Comparison of ENCODE assay signal across 8 mouse cellular contexts in genomic region chr4:99828739-99829093, GRCm38 (mm10). TPM values are rescaled to one million over a fixed set of nuclear protein-coding genes. Genes with fewer than 3 reads are reported as not detected.
A peak's percentile ranks its signal among the peaks of the same experiment; 100 is the strongest.
DNase-seq lines count a peak whose midpoint lies in the region; ATAC-seq and TF ChIP-seq lines count a peak whose summit lies in the region.

No protein-coding gene starts in this region.

- H3K27me3 ChIP-seq in embryonic facial prominence, embryonic 13.5 days: no peaks in the 10 kb centered on the region
- H3K27me3 ChIP-seq in intestine, embryonic 15.5 days (replicated peaks): no peaks in the 10 kb centered on the region
- H3K27me3 ChIP-seq in neural tube, embryonic 12.5 days (replicated peaks): no peaks in the 10 kb centered on the region

- no peak for ATAC-seq in embryonic facial prominence, embryonic 13.5 days (ENCODE audit: insufficient number of reproducible peaks, insufficient read depth, low FRiP score, low TSS enrichment, low read depth)
- ATAC-seq in intestine, embryonic 15.5 days: peak; percentile 55; the same call in 1 of the 2 replicates
- peak; percentile 24; the same call in 1 of the 2 replicates for ATAC-seq in neural tube, embryonic 12.5 days (ENCODE audit: low FRiP score, low read depth)

- peak overlapping the region; percentile 71 for H3K4me2 ChIP-seq in embryonic facial prominence, embryonic 13.5 days
- peak overlapping the region; percentile 61 for H3K4me2 ChIP-seq in intestine, embryonic 15.5 days (replicated peaks)
- H3K4me2 ChIP-seq in neural tube, embryonic 12.5 days (replicated peaks): peak overlapping the region; percentile 66

- H3K4me3 ChIP-seq in layer of hippocampus, adult 2 months: peak overlapping the region; percentile 69
- peak overlapping the region; percentile 81 for H3K4me3 ChIP-seq in embryonic facial prominence, embryonic 13.5 days
- H3K4me3 ChIP-seq in intestine, embryonic 15.5 days (replicated peaks): peak overlapping the region; percentile 61
- peak overlapping the region; percentile 59 for H3K4me3 ChIP-seq in neural tube, embryonic 12.5 days

- H3K9ac ChIP-seq in embryonic facial prominence, embryonic 13.5 days: peak overlapping the region; percentile 86
- H3K9ac ChIP-seq in intestine, embryonic 15.5 days: peak overlapping the region; percentile 70
- peak overlapping the region; percentile 81 for H3K9ac ChIP-seq in neural tube, embryonic 12.5 days

- H3K27ac ChIP-seq in layer of hippocampus, adult 2 months: peak overlapping the region; percentile 99
- peak overlapping the region; percentile 86; the same call in 1 of the 2 replicates for H3K27ac ChIP-seq in embryonic facial prominence, embryonic 13.5 days
- H3K27ac ChIP-seq in intestine, embryonic 15.5 days: no peak overlapping the region
- peak overlapping the region; percentile 94; the same call in 1 of the 2 replicates for H3K27ac ChIP-seq in neural tube, embryonic 12.5 days

- DNase-seq in layer of hippocampus, adult 2 months (ENCODE audit: low spot score in 2 of 2): no peak
- no peak for DNase-seq in layer of hippocampus, postnatal 14 days (ENCODE audit: low spot score in 2 of 2)
- no peak for DNase-seq in MN1 (ENCODE audit: low spot score)
- DNase-seq in thymus, postnatal 4 days: no peak
- DNase-seq in urinary bladder, postnatal 10 days (ENCODE audit: low spot score): no peak

- peaks cover 6% of the 10 kb centered on the region; the same call in 1 of the 2 replicates for H3K36me3 ChIP-seq in embryonic facial prominence, embryonic 13.5 days
- no peaks in the 10 kb centered on the region for H3K36me3 ChIP-seq in intestine, embryonic 15.5 days
- H3K36me3 ChIP-seq in neural tube, embryonic 12.5 days: no peaks in the 10 kb centered on the region

- peaks cover 8% of the 10 kb centered on the region for H3K4me1 ChIP-seq in embryonic facial prominence, embryonic 13.5 days
- H3K4me1 ChIP-seq in intestine, embryonic 15.5 days (replicated peaks): no peaks in the 10 kb centered on the region
- H3K4me1 ChIP-seq in neural tube, embryonic 12.5 days: no peaks in the 10 kb centered on the region; the same call in 1 of the 2 replicates

- no peak for TF ChIP-seq CTCF in layer of hippocampus, adult 2 months (conservative IDR thresholded peaks at IDR 0.05)

- no peaks in the 10 kb centered on the region for H3K9me3 ChIP-seq in embryonic facial prominence, embryonic 13.5 days
- H3K9me3 ChIP-seq in intestine, embryonic 15.5 days: no peaks in the 10 kb centered on the region
- H3K9me3 ChIP-seq in neural tube, embryonic 12.5 days: no peaks in the 10 kb centered on the region

- under 1% methylated on average over 7 of the region's 7 CpGs for WGBS in embryonic facial prominence, embryonic 13.5 days
- WGBS in intestine, embryonic 15.5 days: 0% methylated on average over 7 of the region's 7 CpGs
- WGBS in neural tube, embryonic 12.5 days: under 1% methylated on average over 7 of the region's 7 CpGs

RNA-seq across cellular contexts. Expression of gene Efcab7, which starts 0.3 kb away (rescaled TPM):
- total RNA-seq in layer of hippocampus, adult 2 months (2021): 10 to 100 TPM; 11.6 to 12.1 TPM
- total RNA-seq in layer of hippocampus, postnatal 14 days (2021): 10 to 100 TPM in 1 of 2 experiments, 1 to 10 TPM in 1; 4.7 to 12.5 TPM
- 27.1 and 32.4 TPM in 2 replicates for polyA plus RNA-seq in embryonic facial prominence, embryonic 13.5 days (2015; fragmentation: Nextera tagmentation; extraction: Ambion mirVana)
- 13.1 and 20.1 TPM in 2 replicates for polyA plus RNA-seq in intestine, embryonic 15.5 days (2015; fragmentation: Nextera tagmentation; extraction: Ambion mirVana)
- 16.9 and 26.9 TPM in 2 replicates for polyA plus RNA-seq in neural tube, embryonic 12.5 days (2016; fragmentation: Nextera tagmentation; extraction: Ambion mirVana)
